Mouse (Mus musculus): Measurements from ENCODE around the gene Tmem189.

Gene Tmem189

DNA sequence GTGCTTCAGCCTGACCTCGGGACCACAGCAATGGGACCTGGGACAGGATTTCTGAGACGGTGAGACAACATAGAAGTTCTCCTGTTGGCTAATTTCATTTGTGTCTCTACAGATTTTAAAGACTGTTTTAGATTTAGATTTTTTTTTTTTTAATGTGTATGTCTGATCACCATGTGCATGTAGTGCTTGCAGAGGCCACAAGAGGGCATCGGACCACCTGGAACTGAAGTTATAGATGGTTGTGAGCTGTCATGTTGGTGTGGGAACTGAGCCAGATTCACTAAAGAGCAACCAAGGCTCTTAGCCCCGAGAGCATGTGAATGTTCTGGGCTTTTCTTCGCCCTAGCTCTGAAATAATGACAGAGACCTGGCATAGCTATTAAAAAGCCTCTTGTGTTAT, 9.0 kb downstream of the Tmem189 start:
- peak; percentile 74 to 87 for DNase-seq (ENCODE audit: low spot score in 2 of 2)

DNA sequence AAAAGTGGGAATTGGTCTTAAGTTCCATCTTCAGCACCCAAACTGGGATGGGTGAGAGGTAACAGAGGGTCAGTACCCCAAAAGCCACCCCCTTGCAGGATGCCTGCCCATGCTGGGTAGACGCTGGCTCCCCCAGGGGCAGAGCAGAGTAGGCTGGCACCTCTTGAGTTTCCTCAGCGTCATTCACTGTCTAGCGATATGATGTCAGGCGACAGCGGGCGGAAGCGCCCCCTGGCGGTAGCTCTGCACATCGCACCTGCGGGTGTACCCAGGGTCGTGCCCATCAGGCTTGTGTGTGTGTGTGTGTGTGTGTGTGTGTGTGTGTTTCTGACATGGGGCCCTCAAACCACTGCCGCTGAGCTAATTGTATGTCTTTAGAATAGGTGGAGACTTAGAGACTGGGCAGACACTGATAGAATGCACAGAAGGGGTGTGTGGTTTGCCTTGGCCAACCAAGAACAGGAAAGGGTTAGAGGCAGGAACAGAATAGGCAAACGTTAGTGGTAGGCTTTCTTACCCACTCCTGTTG, 9.7 kb downstream of the Tmem189 start:
- DNase-seq (ENCODE audit: low spot score in 2 of 2) = peak; percentile 88 to 98

DNA sequence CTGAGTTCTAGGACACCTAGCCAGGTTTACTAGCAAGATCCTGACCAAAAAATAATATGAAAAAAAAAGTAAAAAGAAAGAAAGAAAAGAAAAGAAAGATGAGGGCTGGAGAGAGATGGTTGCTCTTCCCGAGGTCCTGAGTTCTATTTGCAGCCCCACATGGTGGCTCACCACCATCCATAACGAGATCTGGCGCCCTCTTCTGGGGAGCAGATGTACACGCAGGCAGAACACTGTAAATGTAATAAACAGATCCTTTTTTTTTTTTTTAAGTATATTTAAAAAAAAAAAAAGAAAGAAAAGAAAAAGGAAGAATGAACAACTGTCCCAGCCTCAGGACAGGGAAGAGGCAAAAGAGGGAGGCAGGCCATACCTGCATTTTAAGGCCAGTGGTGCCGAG, 11.0 kb downstream of the Tmem189 start:
- DNase-seq (ENCODE audit: low spot score in 2 of 2) = peak in 1 of 2 experiments; percentile 78

DNA sequence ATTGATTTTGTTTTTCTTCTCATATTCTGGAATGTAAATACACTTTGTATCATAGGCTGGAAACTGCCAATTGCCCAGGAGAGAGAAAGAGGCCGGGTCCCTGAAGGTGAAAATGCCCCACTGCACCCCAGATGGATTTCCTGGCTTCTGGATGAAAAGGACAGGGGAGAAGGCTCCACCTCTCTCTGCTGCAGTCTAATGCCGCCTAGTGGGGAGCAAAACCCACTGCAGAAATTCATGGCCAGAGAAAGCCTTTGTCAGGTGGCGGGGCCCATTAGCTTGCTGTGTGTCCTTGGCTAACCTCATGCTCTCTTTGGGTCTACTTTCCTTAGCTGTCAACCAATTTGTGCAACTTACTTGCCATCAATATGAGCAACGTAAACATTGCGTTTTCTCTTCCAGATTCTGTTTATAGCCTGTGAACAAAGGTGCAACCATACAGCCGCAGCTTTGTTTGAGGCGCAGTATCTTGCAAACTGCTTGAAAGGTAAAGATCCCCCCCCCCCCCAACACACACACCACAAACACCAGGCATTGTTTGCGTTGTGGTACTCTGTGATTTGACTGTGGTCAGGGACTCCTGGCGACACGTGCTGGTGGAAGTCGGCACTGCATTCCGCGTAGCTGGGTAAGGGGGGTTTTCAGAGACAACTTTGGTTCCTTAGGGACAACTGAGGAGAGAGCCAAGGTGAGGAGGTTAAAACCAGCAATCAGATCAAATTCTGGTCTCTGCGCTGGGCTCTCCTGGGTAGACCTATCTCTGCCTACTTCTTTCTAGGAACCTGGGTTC, 14.3 kb downstream of the Tmem189 start:
- DNase-seq (ENCODE audit: low spot score in 2 of 2) = no peak

DNA sequence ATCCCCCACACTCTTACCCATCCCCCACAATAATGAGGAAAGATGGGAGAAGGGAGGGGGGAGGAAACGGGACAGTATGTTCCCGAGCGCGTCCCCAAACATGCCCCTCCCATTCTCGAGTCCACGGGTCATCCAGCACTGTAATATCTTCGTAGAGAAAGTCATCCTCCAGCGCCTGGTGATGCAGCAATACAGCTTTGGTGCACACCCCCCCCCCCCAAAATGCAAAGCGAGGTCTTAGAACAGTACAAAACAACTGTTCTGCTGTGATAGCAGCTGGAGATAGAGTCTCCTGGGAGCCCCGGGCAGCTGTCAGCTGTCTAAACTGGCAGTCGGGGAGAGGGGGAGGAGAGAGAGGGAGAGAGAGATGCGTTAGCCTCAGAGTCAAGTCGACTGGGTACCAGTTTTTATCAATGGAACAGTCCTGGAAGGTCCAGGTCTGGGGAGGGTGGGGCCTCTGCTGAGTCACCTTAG, 17.4 kb downstream of the Tmem189 start:
- DNase-seq (ENCODE audit: low spot score in 2 of 2) = peak in 1 of 2 experiments; percentile 53

DNA sequence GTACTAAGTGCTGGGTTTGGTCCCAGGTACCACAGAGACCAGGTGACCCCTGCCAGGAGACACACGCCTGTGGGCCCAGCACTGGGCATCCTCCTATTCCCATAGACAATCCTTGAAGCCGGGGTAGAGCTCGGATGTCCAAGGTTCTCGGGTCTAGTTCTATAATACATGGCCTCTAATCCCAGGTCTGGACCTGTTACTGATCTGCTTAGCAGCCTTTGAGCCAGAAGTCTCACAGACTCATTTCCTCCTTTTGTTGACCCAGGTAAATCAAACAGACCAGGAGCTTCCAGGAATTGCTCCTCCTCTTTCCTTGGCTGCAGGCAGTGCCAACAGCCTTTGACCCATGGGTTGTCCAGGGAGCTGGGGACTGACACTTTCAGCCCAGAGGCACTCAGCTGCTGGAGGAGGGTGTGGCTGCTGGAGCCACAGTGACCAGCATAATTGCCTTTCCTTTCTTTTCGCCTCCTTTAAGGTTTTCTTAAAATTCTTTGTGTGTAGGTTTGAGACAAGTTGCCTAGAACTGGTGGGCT, 18.5 kb downstream of the Tmem189 start:
- no peak for DNase-seq (ENCODE audit: low spot score in 2 of 2)

DNA sequence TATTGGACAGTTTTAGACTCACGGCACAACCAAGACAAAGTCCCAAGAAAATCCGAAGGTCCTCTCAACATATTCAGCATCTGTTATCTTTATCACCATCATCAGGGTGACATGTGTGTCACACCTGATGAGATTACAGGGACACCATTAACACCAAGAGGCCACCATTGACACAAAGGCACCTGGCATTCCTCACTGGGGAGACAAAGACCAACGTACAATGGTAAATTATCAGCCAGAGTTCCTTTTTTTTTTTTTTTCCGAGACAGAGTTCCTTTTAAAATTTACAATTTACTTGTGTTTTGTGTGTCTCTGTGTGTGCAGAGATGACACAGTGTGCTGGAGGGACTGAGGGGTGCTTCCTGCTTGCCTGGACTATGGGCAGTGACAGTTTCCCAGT, 20.2 kb downstream of the Tmem189 start:
- no peak for DNase-seq (ENCODE audit: low spot score in 2 of 2)

DNA sequence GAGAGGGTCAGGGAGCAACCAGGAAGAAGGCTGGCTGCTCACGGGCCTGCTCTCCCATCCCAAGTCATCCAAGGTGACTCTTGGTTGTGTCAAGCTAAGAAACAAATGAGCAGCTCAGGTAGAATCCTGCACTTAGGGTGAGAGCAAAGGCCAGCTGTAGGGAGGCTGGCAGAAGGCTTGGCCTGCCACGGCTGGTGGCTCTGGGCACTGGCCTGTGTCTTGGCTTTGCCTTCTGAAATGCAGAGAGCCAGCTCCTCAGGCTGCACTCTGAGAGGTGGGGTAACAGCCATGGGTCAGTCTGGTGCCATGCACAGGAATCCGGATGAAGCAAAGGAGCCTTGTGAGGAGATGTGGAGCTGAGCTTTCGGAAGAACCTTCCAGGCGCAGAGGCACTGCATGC, 21.2 kb downstream of the Tmem189 start:
- DNase-seq (ENCODE audit: low spot score in 2 of 2) = no peak

DNA sequence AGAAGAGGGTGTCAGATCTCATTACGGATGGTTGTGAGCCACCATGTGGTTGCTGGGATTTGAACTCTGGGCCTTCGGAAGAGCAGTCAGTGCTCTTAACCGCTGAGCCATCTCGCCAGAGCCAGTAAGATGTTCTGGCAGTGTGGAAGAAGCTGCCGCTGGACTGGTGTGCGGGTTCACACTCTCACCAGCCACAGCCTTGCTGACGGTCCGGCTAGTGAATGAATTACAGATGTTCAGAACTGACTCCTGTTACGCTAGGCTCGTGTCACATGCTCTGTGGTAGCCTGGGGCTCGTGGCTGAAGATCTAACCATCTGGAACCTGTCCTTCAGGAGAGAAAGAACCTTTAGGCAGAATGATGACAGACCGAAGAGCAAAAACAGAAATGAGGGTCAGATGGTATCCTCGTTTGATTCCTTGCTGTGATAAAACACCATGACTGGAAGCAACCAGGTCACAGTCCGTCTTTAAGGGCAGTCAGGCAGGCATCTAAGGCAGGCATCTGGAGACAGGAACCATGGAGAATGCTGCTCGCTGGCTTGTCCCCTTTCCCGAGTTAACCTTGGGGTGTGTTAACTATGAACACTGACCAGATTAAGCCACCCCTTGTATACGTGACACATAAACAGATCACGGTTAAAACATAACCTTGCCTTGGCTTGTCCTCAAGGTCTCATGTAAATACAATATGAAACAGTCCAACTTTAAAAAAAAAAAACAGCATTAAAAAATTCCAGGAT, 23.5 kb downstream of the Tmem189 start:
- no peak for DNase-seq (ENCODE audit: low spot score in 2 of 2)

DNA sequence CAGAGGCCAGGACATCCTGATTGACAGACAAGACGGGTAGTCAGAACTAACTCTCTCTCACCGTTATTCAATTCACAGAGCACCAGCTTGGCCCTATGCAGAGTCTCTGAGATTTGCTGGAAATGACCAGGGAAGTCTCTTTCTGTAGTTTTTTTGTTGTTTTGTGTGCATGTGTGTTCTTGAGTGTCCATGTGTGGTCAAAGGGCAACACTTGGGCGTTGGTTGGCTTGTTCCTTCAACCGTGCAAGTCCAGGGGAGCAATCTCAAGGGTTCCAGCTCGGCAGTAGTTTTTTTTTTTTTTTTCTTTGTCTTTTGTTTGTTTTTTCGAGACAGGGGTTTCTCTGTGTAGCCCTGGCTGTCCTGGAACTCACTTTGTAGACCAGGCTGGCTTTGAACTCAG, 26.9 kb downstream of the Tmem189 start:
- DNase-seq (ENCODE audit: low spot score in 2 of 2) = no peak

DNA sequence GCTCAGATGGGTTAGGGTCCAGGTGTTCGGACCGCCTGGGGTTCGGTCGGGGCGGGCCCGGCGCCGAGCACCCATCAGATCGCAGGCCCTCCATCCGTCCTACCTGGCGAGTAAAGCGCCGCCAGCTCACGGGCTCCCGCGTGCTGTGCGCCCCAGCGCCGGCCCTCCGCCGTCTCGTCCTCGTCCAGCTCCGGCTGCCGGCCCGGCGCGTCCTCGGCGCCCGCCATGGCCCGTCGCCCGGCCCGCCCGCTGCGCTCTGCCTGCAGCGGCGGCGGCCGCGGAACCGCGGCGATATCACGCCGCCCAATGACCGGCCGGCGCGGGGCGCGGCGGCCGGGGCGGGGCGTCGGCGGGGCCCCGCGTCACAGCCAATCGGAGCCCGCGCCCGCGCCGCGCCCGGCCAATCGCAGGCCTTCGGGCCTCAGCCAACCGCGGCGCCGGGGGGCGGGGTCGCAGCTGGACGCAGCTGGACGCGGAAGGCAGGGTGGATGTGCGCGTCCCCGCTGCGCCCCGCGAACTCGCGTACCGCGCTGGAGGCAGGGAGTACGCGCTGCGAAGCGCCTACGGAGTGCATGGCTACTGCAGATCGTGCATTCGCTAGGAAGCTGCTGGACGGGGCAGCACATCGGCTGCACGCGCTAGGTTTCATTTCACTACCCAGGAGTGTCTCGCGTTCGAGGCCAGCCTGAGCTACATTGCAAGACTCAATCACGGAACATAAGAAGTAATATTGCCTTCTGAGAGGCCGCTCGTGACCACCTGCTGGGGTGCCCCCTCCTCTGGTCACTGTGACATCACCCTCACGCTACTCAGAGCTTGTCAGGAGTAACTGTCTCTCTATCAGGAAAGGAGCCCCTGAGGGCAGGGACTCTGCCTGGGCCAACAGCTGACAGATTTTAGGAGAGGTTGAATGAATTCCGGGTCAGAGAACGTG, 28.1 kb downstream of the Tmem189 start, which contains the start of gene Gm20431:
TSS of gene Gm20431 (minus strand) at position 227 of the 934 bp plus-strand sequence.
- peak; percentile 96 to 99 for DNase-seq (ENCODE audit: low spot score in 2 of 2)

DNA sequence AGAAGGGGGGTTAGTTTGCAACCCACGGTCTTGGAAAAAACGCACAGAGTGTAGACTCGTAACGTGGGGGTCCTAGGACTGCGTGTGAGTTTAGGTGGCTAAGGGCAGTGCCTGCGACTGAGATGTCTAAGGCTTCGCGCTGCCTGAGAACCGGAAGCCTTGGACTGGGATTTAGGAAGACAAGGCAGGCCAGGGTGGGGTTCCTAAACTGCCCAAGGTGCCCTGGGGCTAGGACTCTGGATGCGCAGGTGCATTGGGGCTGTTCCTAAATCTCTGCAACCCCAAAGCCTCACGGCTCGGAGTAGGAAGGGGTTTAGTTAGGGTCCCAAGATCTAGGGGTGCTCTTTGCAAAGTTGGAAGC, 29.0 kb downstream of the Tmem189 start:
- DNase-seq (ENCODE audit: low spot score in 2 of 2) = no peak

DNA sequence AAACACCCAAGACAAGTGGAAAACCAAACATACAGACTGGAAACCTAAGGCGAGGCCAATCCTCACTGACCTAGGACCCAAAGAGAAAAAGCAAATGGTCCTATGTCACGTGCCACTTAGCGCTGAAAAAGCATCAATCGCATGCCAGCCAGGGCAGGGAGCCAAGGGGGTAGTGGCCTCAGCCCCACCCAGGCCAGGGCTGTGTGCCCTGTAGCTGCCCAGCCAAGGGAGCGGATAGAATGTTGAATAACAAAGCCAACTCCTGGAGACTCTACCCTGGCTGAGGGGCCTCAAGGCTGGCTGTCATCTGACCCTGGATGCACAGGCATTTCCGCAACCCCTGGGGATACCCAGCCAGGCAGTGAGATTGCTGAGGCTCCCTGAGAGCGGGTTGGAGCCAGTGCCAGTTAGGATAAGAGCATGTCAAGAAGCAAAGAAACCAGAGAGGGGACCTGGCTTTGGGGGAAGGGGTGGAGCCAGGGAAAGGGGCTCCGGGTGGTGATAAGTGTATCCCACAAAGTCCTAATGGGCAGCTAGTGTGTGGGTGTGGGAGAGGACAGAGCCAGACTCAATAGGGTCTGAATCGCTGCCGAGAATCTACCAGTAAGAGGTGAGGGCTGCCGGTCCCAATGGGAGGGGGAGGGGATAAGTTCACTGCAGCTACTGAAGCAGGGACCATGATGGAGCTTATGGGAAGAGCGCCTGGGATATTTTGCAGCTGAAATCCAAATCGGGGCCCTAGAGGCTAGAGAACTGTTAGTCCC, 29.6 kb downstream of the Tmem189 start:
- DNase-seq (ENCODE audit: low spot score in 2 of 2) = no peak

DNA sequence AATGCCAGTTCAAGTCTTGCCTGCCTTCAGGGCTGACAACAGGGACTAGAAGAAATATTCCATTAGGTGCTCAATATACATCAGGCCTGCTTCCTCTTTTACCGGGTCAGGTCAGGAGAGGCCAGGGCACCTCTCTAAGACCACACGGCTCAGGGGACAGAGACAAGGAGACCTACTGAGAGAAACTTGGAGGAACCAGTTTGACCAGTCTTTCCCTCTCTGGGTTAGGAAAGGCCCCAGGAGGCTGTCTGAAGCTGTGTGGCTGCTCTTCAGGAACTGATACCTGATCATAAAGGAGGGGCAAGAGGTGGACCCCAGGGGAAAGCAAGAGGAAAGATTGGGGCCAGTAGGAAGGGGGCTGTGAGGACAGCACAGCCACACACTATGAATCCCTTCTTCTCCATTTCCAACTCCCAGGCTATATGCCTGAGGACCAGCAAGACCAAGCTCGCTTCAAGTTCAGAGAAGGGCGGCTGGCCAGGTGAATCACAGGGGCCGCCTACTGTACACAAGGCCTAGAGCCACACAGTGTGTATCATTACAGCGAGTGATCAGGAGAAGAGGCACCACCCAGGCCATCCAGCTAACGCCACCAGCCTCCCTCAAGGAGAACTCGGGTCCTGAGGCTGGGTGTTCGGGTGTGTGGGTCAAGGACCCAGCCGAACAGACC, 30.3 kb downstream of the Tmem189 start:
- DNase-seq (ENCODE audit: low spot score in 2 of 2) = no peak

DNA sequence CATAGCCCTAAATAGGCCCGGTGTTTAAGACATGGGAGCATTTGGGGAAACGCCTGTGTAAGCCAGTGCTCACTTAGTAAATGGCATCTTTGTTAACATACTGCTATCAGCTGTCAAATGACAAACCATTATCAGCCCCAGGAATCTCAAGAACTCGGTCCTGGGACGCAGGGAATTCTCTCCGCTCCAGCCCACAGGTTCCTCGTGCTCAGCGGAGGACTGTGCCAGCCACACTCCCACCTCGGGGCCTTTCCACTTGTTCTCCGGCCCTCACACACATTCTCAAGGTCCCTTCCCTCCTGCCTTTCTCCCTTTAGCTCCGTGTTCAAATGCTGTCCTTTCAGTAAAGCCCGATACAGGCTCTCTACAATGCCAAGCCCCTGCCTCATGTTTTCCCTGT, 30.9 kb downstream of the Tmem189 start:
- DNase-seq (ENCODE audit: low spot score in 2 of 2) = no peak

DNA sequence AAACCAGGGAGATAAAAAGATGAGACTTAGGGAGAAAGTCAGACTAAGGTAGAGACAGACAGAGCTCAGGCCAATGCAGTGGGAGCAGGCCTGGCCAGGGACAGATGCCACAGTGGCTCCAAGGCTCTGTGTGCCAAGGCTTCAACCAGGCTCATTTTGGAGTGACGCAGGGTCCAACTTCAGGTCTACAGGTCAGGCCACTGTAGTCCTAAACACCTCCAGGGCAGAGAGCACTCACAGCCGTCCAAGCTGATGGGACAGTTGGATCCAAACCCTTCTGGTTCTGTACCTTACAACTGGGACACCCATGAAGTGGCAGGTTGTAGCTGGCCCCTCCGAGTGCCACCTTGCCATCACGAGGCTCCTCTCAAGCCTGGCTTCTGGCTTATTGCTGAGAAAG, 31.6 kb downstream of the Tmem189 start:
- no peak for DNase-seq (ENCODE audit: low spot score in 2 of 2)

DNA sequence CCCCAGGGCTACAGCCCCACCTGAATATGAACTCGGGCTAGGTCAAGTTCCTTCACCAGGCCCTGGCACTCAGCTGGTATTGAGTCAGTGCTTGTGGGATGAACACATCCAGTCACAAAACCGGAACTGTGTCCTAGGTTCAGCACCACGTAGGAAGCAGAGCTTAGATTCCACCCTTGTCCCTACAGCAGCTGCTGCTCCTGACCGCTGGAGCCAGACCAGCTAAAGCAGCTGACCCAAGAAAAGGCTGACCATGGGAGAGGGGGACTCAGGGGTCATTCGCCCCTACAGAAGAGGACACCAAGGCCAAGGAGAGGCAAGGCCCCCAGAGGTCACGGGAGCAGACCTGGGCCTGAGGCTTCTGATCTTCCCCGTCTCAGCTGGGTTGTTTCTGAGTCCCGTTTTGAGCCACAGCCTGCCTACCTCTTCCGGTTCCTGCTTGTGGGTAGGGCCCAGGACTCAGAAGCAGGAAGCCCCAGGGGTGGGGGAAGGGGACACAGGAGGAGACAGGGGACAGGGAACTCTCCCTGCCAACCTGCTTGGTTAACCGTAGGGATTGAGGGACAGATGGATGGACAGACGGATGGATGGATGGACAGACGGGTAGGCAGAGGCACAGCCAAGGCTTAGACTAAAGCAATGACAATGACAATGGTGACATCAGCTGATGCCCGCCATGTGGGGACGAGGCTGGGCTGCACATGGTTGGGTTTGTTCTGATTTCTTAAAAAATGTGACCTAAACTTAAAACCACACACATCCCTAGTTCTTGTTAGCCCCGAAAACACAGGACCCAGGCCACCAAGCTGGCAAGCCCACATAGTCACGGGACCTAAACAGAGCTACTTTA, 32.8 kb downstream of the Tmem189 start:
- peak; percentile 65 to 84 for DNase-seq (ENCODE audit: low spot score in 2 of 2)

DNA sequence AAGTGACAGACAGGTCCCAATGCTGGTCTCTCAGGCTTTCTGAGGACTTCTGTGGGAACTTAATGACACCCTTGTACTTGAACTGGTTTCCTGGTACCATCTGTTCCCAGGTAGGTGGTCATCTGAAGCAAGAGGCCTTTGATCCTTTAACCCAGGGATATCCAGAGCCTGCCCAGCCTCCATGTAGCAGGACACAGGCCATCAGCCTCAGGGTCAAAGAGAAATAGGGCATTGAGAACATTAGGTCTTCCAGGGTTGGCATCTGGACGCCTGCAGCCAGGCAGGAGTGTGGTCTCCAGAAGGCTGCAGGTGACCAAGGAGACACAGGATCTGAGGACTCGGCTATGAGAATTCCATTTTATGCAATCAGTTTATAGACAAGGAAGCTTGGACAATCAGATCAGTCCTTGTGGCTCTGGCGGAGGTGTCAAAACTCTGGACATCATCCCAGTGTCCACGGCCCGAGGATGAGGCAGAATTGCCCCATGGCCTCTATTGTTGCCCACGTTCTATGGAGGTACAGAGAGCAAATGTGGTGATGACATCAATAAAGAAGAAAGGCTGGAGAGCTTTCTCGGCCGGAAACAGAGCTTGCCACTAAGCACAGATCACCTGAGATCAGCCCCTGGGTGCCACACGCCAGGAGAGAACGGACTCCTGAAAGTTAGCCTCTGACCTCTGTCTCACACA, 34.6 kb downstream of the Tmem189 start:
- no peak for DNase-seq (ENCODE audit: low spot score in 2 of 2)

DNA sequence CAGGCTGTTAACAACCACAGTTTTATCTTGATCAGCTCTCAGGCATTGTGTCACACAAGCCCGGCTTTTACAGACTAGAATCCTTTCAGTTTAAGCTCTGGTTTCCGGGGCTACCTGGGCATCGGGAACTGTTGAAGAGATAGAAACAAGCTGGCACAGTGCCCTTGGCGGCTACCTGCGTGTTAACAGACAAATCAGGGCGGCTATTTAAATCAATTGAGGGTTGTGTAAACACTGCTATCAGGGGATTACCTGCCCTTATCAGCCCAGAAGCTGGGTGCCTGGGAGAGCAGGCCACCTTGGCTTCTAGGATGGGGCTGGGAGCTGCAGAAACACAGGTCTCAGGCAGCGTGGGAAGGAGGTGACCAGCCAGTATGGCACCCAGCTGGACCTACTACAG, 36.9 kb downstream of the Tmem189 start:
- no peak for DNase-seq (ENCODE audit: low spot score in 2 of 2)
